Mouse (Mus musculus): ENCODE measurements at regions not wholly inside any gene's neighbourhood (a gene's known extent, or its start where the extent isn't known, plus 50 kb on each side); places are given as distances from the start of the nearest gene placed in this dataset.

DNA sequence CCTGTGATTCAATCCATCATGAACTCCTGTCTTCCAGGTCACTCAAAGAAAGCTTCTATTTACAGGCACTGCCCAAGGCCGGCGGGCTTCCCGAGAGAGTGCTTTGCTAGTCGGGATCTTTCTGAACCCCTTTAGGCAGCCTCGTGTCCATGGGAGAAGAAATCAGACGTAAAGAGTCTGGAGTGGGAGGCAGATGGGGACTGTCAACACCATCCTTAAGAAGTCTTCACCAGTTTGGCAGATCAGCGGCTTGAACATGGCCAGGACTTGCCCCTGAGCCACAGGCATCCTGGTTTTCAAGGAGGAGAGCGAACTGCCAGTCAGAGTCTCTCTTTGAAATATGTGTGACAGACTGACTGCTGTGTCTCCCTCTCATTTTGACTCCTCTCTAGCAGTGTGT lies 66.6 kb upstream of the Egr2 start:
- no peak for TF ChIP-seq CTCF (IDR thresholded peaks at IDR 0.05; ENCODE audit: low read depth)
- no peak for TF ChIP-seq EP300 (IDR thresholded peaks at IDR 0.05; ENCODE audit: low read depth)
